Mouse (Mus musculus): ENCODE results near the gene Hs1bp3.

DNA sequence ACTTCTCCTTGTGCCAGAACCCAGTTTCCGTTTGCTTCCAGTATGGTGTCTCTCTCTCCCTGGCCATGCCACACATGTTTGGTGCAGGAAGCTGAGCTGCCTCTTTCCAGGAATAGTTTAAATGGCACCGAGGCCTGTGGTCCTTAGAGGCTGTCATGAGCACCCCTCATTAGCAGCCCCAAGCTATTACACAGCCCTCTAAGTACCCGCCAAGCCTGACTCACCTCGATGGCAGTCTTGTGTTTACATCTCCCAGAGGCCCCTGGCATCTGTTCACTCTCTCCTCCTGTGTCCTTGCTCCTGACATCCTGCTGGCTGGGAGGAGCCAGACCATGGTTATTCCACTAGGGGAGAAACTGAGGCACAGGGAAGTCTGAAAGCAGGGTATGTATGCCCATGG lies 25.3 kb downstream of the Hs1bp3 start:
- no peak for TF ChIP-seq POLR2A (IDR thresholded peaks at IDR 0.05; ENCODE audit: extremely low read depth, insufficient read depth, low read length)
- TF ChIP-seq CTCF (IDR thresholded peaks at IDR 0.05; ENCODE audit: extremely low read depth, insufficient read depth, low read length), result no peak

All from cortical plate, adult 2 months (tissue).